Mouse (Mus musculus) frontal cortex, postnatal 14 days (tissue): ENCODE data around the gene Morf4l1.
"Not testable (repeated sequence)": the region's sequence is repeated elsewhere in the genome, so short reads cannot be mapped to it uniquely, and the experiment has no call there.

Experiments used
- DNase-seq, 2 experiments: peaks; one replicate each; pipeline ENCODE4 v3.0.0; 2022; ENCODE audit warnings: low spot score in 2 of 2

Gene Morf4l1

DNA sequence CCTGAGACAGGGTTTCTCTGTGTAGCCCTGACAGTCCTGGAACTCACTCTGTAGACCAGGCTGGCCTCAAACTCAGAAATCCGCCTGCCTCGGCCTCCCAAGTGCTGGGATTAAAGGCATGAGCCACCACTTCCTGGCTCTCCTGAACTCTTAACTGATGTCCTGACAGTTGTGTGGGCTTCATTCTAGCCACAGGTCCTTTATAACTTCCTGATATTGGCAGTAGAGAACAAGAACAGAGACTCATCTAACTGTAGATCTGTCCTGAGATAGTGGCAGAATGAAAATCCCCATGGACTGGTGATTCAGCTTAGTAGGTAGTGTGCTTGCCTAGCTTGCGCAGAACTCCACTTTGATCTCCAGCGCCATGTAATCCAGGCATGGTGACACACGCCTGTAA lies 53.6 kb downstream of the Morf4l1 start:
- not testable (repeated sequence) for DNase-seq

DNA sequence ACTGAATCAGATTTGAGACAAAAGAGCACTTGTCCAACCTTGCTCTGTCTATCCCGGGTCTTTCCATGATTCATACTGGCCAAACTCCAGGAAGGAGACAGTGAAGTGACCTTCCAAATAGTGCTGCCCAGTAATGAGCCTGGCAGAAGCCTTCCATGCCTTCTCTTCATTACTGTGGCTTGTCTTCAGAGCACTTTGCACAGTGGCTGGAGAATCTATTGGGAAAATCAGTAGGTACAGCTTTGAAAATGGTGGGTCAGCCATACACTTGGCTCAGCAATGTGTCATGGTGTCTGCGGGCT lies 54.0 kb downstream of the Morf4l1 start:
- DNase-seq: no peak

DNA sequence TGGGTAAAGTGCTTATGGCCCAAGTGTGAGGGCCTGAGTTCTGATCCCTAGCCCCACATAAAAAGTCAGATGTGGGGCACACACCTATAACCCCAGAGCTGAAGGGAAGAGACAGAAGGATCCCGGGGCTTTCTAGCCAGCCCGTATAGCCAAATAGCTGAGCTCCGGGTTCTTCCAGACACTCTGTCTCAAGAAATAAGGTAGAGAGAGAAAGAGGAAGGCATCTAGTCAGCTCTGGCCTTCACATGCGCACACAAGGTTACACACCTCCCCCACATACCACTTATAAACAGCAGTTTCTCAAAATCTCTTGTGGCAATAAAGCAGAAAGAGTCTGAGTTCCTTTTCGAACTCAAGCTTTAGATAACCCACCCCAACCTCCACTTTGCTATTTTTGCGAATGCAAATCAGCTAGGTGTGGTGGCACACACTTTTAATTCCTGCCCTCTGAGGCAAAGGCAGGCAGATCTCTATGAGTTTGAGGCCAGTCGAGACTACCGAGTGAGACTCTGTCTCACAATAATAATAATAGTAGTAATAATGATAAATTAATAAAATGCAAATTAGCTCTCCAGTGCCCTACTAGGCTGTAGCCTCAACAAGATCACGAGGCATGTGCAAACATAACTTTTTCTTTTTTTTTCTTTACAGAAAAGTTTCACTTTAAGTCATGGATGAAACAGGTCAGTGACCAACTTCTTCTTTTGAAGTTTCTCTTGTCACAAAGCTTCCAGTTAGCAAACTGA lies 54.6 kb downstream of the Morf4l1 start:
- no peak for DNase-seq

DNA sequence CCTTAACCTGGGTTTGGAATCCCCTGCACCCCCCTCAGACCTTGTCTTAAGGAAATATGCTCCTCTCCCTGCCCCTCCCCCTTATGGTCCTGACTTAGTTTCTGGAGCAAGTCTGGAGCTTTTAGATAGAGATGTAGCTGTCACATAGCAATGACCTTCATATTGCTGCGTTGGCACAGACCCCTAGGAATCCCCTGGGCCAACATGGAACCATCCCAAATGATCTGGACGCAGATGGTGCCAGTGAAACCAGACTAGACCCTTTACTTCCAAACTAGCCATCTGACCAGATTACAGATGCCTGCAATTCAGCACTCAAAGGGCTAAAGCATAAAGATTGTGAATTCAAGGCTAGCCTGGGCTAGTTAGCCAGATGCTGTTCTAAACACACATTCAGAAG lies 57.9 kb downstream of the Morf4l1 start:
- DNase-seq: no peak

DNA sequence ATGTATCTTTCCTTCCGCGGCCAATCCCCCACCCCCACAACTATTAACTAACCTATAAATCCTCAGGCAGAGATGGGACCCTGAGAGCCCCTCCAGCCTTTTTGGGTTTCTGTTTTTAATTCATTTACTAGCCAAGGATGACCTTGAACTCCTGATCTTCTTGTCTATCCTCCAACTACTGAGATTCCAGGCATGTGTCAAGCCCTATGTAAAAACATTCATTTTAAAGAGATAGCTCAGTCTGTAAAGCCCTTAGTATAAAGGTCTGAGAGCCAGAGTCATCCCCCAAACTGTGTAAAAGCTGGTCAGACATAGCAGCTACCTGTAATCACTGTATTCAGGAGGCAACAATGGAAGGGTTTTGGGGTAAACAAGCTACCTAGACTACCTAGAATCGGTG lies 58.7 kb downstream of the Morf4l1 start:
- no peak for DNase-seq

DNA sequence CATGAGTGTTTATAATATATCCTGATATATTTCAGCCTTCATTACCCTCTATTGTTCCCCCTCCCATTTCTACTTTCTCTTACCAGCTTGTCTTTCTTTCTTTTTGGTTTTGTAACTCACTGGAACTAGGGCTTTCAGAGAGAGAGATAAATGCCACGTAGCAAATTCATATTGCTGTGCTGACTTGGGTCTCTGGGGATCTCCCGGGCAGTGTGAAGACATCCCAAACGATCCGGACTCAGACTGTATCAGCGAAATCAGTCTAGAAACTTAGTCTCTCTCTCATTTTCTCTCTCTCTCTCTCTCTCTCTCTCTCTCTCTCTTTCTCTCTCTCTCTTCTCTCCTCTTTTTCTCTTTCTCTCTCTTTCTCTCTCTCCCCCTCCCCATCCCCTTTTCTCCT lies 59.2 kb downstream of the Morf4l1 start:
- no peak for DNase-seq

DNA sequence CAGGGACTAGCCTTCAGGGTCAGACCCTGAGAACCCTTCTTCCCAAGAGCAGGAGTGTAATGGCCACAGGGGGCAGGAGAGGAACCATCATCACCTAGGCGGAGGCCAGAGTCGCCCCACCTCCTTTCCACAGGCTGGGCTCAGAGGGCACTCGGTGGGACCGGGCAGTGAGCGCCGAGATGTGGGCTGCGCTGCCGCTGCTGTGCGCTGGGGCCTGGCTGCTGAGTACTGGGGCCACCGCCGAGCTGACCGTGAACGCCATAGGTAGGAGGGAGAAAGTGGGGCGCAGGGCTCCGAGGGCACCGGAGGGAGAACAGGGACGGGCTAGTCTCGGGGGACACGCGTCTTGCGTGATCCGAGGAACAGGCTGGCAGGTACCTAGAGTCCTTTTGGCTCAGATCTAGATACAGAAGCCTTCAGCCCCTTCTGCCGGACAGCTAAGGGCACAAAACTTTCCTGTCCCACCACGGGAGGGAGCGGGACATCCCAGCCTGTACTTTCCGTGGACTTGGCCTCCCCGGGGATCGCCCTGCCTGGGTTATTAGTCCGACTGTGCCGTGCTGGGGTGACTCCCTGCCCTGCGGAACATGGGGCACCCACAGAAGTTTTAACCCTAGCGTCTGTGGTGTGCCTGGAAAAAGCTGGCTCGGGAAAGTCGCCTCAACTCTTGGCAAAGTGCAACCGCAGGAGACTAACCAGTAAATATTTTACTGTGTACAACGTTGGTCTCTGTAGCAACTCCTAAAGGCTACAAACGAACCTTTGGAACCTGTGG lies 60.0 kb downstream of the Morf4l1 start:
- peak in 1 of 2 experiments; percentile 12 for DNase-seq

DNA sequence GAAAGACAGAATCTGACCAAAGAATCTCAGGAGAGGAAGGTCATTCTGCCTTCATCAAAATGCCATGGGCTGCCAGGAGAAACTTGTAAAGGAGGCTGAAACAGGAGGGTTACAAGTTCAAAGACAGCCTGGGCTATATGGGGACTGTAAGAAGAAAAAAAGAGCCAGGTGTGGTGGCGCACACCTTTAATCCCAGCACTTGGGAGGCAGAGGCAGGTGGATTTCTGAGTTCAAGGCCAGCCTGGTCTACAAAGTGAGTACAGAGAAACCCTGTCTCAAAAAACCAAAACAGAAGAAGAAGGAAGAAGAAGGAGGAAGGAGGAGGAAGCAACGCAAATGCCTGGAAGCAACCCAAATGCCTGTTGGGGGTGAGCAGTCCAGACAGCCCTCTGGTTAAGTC lies 60.7 kb downstream of the Morf4l1 start, which contains the start of gene Ctsh:
Gene Ctsh (plus strand): TSS at position 301 of the 400 bp plus-strand sequence.
- no peak for DNase-seq

DNA sequence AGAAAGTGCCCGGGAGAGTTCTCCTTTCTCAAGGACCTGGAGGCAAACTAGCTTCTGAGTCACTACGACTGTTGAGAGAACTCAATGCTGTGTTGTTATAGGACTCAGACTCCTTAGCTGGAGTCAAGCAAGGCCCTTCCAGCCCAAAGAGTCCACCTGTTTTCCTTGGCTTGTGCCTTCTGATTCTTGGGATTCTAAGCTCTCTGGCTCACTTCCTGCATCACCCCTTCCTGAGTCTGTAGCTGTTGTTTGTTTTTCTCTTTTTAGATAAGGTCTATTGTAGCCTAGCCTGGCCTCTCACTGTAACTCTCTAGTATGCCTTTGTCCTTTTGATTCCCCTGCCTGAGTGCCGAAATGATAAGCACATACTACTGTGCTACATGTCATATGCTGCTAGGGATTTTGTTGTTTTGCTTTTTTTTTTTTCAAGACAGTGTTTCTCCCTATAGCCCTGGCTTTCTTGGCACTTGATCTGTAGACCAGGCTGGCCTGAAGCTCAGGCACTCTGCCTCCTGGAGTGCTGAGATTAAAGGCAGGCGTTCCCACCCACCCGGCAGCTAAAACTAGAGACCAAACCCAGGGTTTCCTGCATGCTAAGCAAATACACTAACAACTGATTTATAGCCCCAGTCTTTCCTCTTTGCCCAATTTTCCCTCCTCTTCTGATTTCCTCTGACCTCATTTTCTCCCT lies 66.5 kb downstream of the Morf4l1 start:
- no peak for DNase-seq

DNA sequence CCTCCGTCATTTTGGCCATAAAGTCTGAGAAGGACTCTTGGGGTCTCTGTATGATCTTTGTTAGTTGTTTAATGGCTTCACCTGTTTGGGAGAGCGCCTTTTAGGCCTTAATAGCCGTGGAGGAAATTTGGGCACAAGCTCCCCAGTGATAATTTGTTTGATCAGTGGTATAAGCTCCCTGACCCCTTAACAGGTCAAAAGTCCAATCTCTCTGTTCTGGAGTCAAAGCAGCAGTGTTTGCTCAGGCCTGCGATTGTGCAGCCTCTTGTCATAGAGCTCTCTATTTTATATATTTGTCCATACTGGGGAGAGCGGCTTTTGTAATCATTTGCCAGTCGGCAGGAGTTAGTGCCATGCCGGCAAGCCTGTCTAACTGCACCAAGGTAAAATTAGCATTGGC lies 69.4 kb downstream of the Morf4l1 start:
- DNase-seq: no peak

DNA sequence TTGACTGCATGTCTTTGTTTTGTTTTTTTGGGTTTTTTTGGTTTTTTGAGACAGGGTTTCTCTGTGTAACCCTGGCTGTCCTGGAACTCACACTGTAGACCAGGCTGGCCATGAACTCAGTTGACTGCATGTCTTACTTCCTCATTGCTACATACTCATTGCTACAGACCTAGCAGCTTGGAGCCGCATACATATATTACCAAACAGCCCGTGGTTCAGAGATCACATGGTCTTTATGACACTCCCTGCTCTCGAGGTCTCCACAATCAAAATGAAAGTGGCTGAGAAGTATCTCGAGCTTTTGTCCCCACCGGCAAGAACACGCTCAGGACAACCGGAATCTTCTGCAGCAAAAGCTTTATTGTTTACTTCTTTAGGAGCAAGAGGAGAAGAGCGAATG lies 71.7 kb downstream of the Morf4l1 start:
- DNase-seq: not testable (repeated sequence)
